8 mouse cellular contexts compared by ENCODE assay signal in the genomic region with DNA sequence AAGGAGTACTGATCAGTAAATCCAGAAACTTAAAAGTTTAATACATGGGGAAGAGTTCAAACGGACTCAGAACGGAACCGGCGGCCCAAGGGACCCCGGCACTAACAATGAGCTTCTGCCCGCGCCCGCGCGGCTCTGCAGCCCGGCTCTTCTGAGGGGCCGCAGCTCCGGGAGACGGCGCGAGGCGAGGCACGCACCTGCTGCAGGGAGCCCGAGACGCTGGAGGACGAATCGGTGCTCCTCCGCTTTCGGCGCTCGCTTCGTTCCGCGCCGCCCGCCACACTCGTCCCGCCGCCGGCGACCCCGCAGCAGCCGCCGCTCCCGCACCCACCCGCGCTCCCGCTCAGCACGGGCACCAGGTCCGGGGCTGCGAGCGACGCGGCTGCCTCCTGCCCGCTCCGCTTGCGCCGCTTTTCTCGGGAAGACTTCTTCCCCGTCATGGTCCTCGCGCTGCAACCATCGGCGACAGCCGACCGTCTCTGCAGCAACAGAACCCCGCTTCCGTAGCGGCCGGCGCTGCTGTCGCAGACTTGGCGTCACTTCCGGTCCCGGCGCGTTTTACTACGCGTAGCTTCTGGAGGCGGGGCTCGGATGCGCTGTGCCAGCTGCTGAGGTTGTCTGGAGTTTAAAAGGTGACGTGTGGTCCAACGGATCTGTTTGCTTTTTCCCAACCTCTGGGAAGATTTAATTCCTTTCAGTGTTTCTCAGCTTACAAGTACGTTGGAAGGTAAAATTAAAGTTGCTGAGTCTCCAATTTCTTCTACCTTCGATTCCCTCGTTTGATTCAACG. TPM values are rescaled to one million over a fixed set of nuclear protein-coding genes. Genes with fewer than 3 reads are reported as not detected.
A peak's percentile ranks its signal among the peaks of the same experiment; 100 is the strongest.
DNase-seq lines count a peak whose midpoint lies in the region; ATAC-seq lines count a peak whose summit lies in the region.

A gene (plus strand): TSS at position 282 of the 790 bp plus-strand sequence.
A gene (minus strand): TSS at position 532 of the 790 bp plus-strand sequence.

- peak; percentile 96 for DNase-seq in CD4-positive, CD25-positive, alpha-beta regulatory T cell, adult 2 months (ENCODE audit: low read depth, low spot score)
- peak; percentile 21 for DNase-seq in fat pad, adult 2 months (ENCODE audit: extremely low read depth, low read depth, low spot score)
- DNase-seq in kidney, postnatal 10 days = peak; percentile 97
- DNase-seq in natural killer cell, adult 2 months (ENCODE audit: low spot score in 2 of 2) = peak; percentile 86 to 90

- H3K9ac ChIP-seq in heart, embryonic 13.5 days = peak within 1 kb of the TSS; percentile 92
- peak within 1 kb of the TSS; percentile 89 for H3K9ac ChIP-seq in liver, embryonic 12.5 days
- peak within 1 kb of the TSS; percentile 66 for H3K9ac ChIP-seq in stomach, embryonic 15.5 days

- no peaks in the 10 kb centered on the region for H3K4me1 ChIP-seq in brown adipose tissue, adult 24 weeks (ENCODE audit: control insufficient read depth, insufficient read depth, insufficient read length, low read length)
- H3K4me1 ChIP-seq in heart, embryonic 13.5 days = peaks cover 10% of the 10 kb centered on the region
- H3K4me1 ChIP-seq in liver, embryonic 12.5 days = peaks cover 20% of the 10 kb centered on the region
- 0 out of 2 replicates have a peak, but pooled peaks cover 8% of the 10 kb centered on the region for H3K4me1 ChIP-seq in stomach, embryonic 15.5 days

- ATAC-seq in heart, embryonic 13.5 days (ENCODE audit: extremely low read depth, insufficient number of reproducible peaks, low FRiP score, low TSS enrichment) = peak; percentile 94
- peak; percentile 95 for ATAC-seq in liver, embryonic 12.5 days
- peak; percentile 98 for ATAC-seq in stomach, embryonic 15.5 days (ENCODE audit: insufficient read depth, low FRiP score, low read depth)

- no peaks in the 10 kb centered on the region for H3K27me3 ChIP-seq in heart, embryonic 13.5 days (replicated peaks)
- no peaks in the 10 kb centered on the region for H3K27me3 ChIP-seq in liver, embryonic 12.5 days (replicated peaks)
- H3K27me3 ChIP-seq in stomach, embryonic 15.5 days (replicated peaks) = no peaks in the 10 kb centered on the region

- peak within 1 kb of the TSS; percentile 75 for H3K4me2 ChIP-seq in heart, embryonic 13.5 days
- peak within 1 kb of the TSS; percentile 75 for H3K4me2 ChIP-seq in liver, embryonic 12.5 days
- H3K4me2 ChIP-seq in stomach, embryonic 15.5 days = peak within 1 kb of the TSS; percentile 70

- peak within 1 kb of the TSS; percentile 96 for H3K4me3 ChIP-seq in brown adipose tissue, adult 24 weeks (ENCODE audit: insufficient read depth, low read depth, low read length)
- H3K4me3 ChIP-seq in heart, embryonic 13.5 days = peak within 1 kb of the TSS; percentile 81
- H3K4me3 ChIP-seq in liver, embryonic 12.5 days = peak within 1 kb of the TSS; percentile 98
- H3K4me3 ChIP-seq in stomach, embryonic 15.5 days (replicated peaks) = peak within 1 kb of the TSS; percentile 98

- H3K9me3 ChIP-seq in heart, embryonic 13.5 days = no peaks in the 10 kb centered on the region
- H3K9me3 ChIP-seq in liver, embryonic 12.5 days (replicated peaks) = no peaks in the 10 kb centered on the region
- no peaks in the 10 kb centered on the region for H3K9me3 ChIP-seq in stomach, embryonic 15.5 days

- peak within 1 kb of the TSS; percentile 66; the same call in 1 of the 2 replicates for H3K27ac ChIP-seq in brown adipose tissue, adult 24 weeks (replicated peaks; ENCODE audit: low read depth, low read length)
- peak within 1 kb of the TSS; percentile 73 for H3K27ac ChIP-seq in heart, embryonic 13.5 days (replicated peaks)
- H3K27ac ChIP-seq in liver, embryonic 12.5 days = peak within 1 kb of the TSS; percentile 91
- H3K27ac ChIP-seq in stomach, embryonic 15.5 days = peak within 1 kb of the TSS; percentile 82

- no peaks in the 10 kb centered on the region for H3K36me3 ChIP-seq in heart, embryonic 13.5 days
- no peaks in the 10 kb centered on the region for H3K36me3 ChIP-seq in liver, embryonic 12.5 days
- no peaks in the 10 kb centered on the region for H3K36me3 ChIP-seq in stomach, embryonic 15.5 days

- 2% methylated on average over 83 of the region's 83 CpGs for WGBS in heart, embryonic 13.5 days
- WGBS in liver, embryonic 12.5 days (ENCODE audit: insufficient replicate concordance) = 2% methylated on average over 83 of the region's 83 CpGs
- WGBS in stomach, embryonic 15.5 days = 1% methylated on average over 83 of the region's 83 CpGs

RNA-seq across cellular contexts. Expression of the first gene that starts in this region (rescaled TPM):
- polyA plus RNA-seq in brown adipose tissue, adult 24 weeks (2012; ENCODE audit: insufficient read depth, insufficient read length, missing spikeins) = not detected in 2 replicates
- not detected in 2 replicates for polyA plus RNA-seq in heart, embryonic 13.5 days (2015; fragmentation: Nextera tagmentation; extraction: Ambion mirVana)
- polyA plus RNA-seq in liver, embryonic 12.5 days (2016; fragmentation: Nextera tagmentation; extraction: Ambion mirVana) = 0.26 TPM in 1 of 2 replicates, not detected in the other
- 0.40 TPM in 1 of 2 replicates, not detected in the other for polyA plus RNA-seq in stomach, embryonic 15.5 days (2015; fragmentation: Nextera tagmentation; extraction: Ambion mirVana)

RNA-seq across cellular contexts. Expression of the second gene that starts in this region (rescaled TPM):
- polyA plus RNA-seq in brown adipose tissue, adult 24 weeks (2012; ENCODE audit: insufficient read depth, insufficient read length, missing spikeins) = 4.6 and 5.2 TPM in 2 replicates
- 10.1 and 11.1 TPM in 2 replicates for polyA plus RNA-seq in heart, embryonic 13.5 days (2015; fragmentation: Nextera tagmentation; extraction: Ambion mirVana)
- polyA plus RNA-seq in liver, embryonic 12.5 days (2016; fragmentation: Nextera tagmentation; extraction: Ambion mirVana) = 18.2 and 18.8 TPM in 2 replicates
- polyA plus RNA-seq in stomach, embryonic 15.5 days (2015; fragmentation: Nextera tagmentation; extraction: Ambion mirVana) = 17.4 and 19.0 TPM in 2 replicates

Comparison
In these comparisons a context has a peak if more than half of its experiments do, and no peak if none do; other contexts are left out.
1. Peak in every context shown above with its lines: DNase-seq, ATAC-seq, H3K4me3 ChIP-seq and H3K27ac ChIP-seq.
2. DNase-seq: peak in every context shown above with its lines; median percentile 97 in kidney, postnatal 10 days; 96 in CD4-positive, CD25-positive, alpha-beta regulatory T cell, adult 2 months; 88 in natural killer cell, adult 2 months; 21 in fat pad, adult 2 months.